Mouse (Mus musculus): ENCODE measurements around the gene Zc3h18. TPM values are rescaled to one million over a fixed set of nuclear protein-coding genes. Genes with fewer than 3 reads are reported as not detected.
A peak's percentile ranks its signal among the peaks of the same experiment; 100 is the strongest.

Zc3h18 gene
- polyA plus RNA-seq, 1 experiment from 2014 or later, result 17.7 TPM

- no peaks in the 10 kb centered on the region for H3K9me3 ChIP-seq (ENCODE audit: control insufficient read depth, low read length)
- H3K9ac ChIP-seq (ENCODE audit: low read length), result no peak overlapping the region
- H3K4me3 ChIP-seq (ENCODE audit: control insufficient read depth in 1 of 2, insufficient read depth in 1 of 2, low read depth in 1 of 2, low read length in 2 of 2), result no peak overlapping the region
- H3K4me2 ChIP-seq (ENCODE audit: low read length), result peak overlapping the region; percentile 7; the same call in 1 of the 2 replicates
- H3K36me3 ChIP-seq (ENCODE audit: control insufficient read depth, insufficient read depth, low read length), result no peaks in the 10 kb centered on the region
- H3K27me3 ChIP-seq (ENCODE audit: control insufficient read depth, insufficient read depth, low read length), result no peaks in the 10 kb centered on the region
- peaks cover 23 to 31% of the 10 kb centered on the region in 2 experiments for H3K4me1 ChIP-seq (ENCODE audit: control insufficient read depth in 2 of 2, insufficient read depth in 2 of 2, low read length in 2 of 2)
- peak; percentile 37 for ATAC-seq (ENCODE audit: insufficient number of reproducible peaks, insufficient read depth, low FRiP score, low read depth)
- 49% methylated on average over 10 of the region's 10 CpGs for WGBS
- H3K27ac ChIP-seq (replicated peaks in 1 of 2; ENCODE audit: control insufficient read depth in 1 of 2, insufficient read depth in 1 of 2, low read depth in 2 of 2, low read length in 2 of 2), result peak overlapping the region in 1 of 2 experiments; percentile 89; a peak in 3 of 4 replicates
These were observed 75.7 kb downstream of the Zc3h18 start for GRCm38 (mm10) chr8:122452154-122452553.

- ATAC-seq (ENCODE audit: insufficient number of reproducible peaks, insufficient read depth, low FRiP score, low read depth), result no peak
- Histone ChIP-seq H3K27me3 (ENCODE audit: control insufficient read depth, insufficient read depth, low read length) (peaks cover 6% of the 10 kb centered on the region; the same call in 1 of the 2 replicates), H3K4me1 (ENCODE audit: control insufficient read depth in 2 of 2, insufficient read depth in 2 of 2, low read length in 2 of 2) (peaks cover 23 to 35% of the 10 kb centered on the region in 2 experiments), H3K9me3 (ENCODE audit: control insufficient read depth, low read length) (no peaks in the 10 kb centered on the region), H3K27ac (replicated peaks in 1 of 2; ENCODE audit: control insufficient read depth in 1 of 2, insufficient read depth in 1 of 2, low read depth in 2 of 2, low read length in 2 of 2) (no peak overlapping the region), H3K9ac (ENCODE audit: low read length) (no peak overlapping the region), H3K36me3 (ENCODE audit: control insufficient read depth, insufficient read depth, low read length) (no peaks in the 10 kb centered on the region), H3K4me2 (ENCODE audit: low read length) (no peak overlapping the region), H3K4me3 (ENCODE audit: control insufficient read depth in 1 of 2, insufficient read depth in 1 of 2, low read depth in 1 of 2, low read length in 2 of 2) (no peak overlapping the region)
- 87% methylated on average over 6 of the region's 6 CpGs for WGBS
These were observed 78.0 kb downstream of the Zc3h18 start for GRCm38 (mm10) chr8:122454409-122454808.

GRCm38 (mm10) chr8:122457171-122457570, 80.8 kb downstream of the Zc3h18 start:
- ATAC-seq (ENCODE audit: insufficient number of reproducible peaks, insufficient read depth, low FRiP score, low read depth), result no peak
- peaks cover 28 to 35% of the 10 kb centered on the region in 2 experiments for H3K4me1 ChIP-seq (ENCODE audit: control insufficient read depth in 2 of 2, insufficient read depth in 2 of 2, low read length in 2 of 2)
- peaks cover 19% of the 10 kb centered on the region for H3K27me3 ChIP-seq (ENCODE audit: control insufficient read depth, insufficient read depth, low read length)
- H3K4me3 ChIP-seq (ENCODE audit: control insufficient read depth in 1 of 2, insufficient read depth in 1 of 2, low read depth in 1 of 2, low read length in 2 of 2), result no peak overlapping the region
- no peak overlapping the region for H3K27ac ChIP-seq (replicated peaks in 1 of 2; ENCODE audit: control insufficient read depth in 1 of 2, insufficient read depth in 1 of 2, low read depth in 2 of 2, low read length in 2 of 2)
- WGBS, result 66% methylated on average over 11 of the region's 11 CpGs
- no peak overlapping the region for H3K4me2 ChIP-seq (ENCODE audit: low read length)
- 0 out of 2 replicates have a peak overlapping the region, but pooled peaks have one; percentile 11 for H3K9ac ChIP-seq (ENCODE audit: low read length)
- H3K36me3 ChIP-seq (ENCODE audit: control insufficient read depth, insufficient read depth, low read length), result no peaks in the 10 kb centered on the region
- H3K9me3 ChIP-seq (ENCODE audit: control insufficient read depth, low read length), result no peaks in the 10 kb centered on the region

GRCm38 (mm10) chr8:122459218-122459900, 83.0 kb downstream of the Zc3h18 start:
- no peak for ATAC-seq (ENCODE audit: insufficient number of reproducible peaks, insufficient read depth, low FRiP score, low read depth)
- Histone ChIP-seq H3K27me3 (ENCODE audit: control insufficient read depth, insufficient read depth, low read length) (peaks cover 19% of the 10 kb centered on the region), H3K4me3 (ENCODE audit: control insufficient read depth in 1 of 2, insufficient read depth in 1 of 2, low read depth in 1 of 2, low read length in 2 of 2) (no peak overlapping the region), H3K4me2 (ENCODE audit: low read length) (peak overlapping the region; percentile 81), H3K27ac (replicated peaks in 1 of 2; ENCODE audit: control insufficient read depth in 1 of 2, insufficient read depth in 1 of 2, low read depth in 2 of 2, low read length in 2 of 2) (no peak overlapping the region), H3K36me3 (ENCODE audit: control insufficient read depth, insufficient read depth, low read length) (no peaks in the 10 kb centered on the region), H3K9ac (ENCODE audit: low read length) (0 out of 2 replicates have a peak overlapping the region, but pooled peaks have one; percentile 64), H3K4me1 (ENCODE audit: control insufficient read depth in 2 of 2, insufficient read depth in 2 of 2, low read length in 2 of 2) (peaks cover 33% of the 10 kb centered on the region in 2 experiments), H3K9me3 (ENCODE audit: control insufficient read depth, low read length) (no peaks in the 10 kb centered on the region)
- WGBS, result 63% methylated on average over 5 of the region's 6 CpGs

GRCm38 (mm10) chr8:122459990-122460389, 83.6 kb downstream of the Zc3h18 start:
- H3K4me3 ChIP-seq (ENCODE audit: control insufficient read depth in 1 of 2, insufficient read depth in 1 of 2, low read depth in 1 of 2, low read length in 2 of 2), result peak overlapping the region; percentile 38 to 42
- peak overlapping the region; percentile 64 for H3K9ac ChIP-seq (ENCODE audit: low read length)
- H3K9me3 ChIP-seq (ENCODE audit: control insufficient read depth, low read length), result no peaks in the 10 kb centered on the region
- WGBS, result 22% methylated on average over 7 of the region's 7 CpGs
- H3K4me2 ChIP-seq (ENCODE audit: low read length), result peak overlapping the region; percentile 81
- H3K27me3 ChIP-seq (ENCODE audit: control insufficient read depth, insufficient read depth, low read length), result peaks cover 19% of the 10 kb centered on the region
- peaks cover 33% of the 10 kb centered on the region in 2 experiments for H3K4me1 ChIP-seq (ENCODE audit: control insufficient read depth in 2 of 2, insufficient read depth in 2 of 2, low read length in 2 of 2)
- H3K27ac ChIP-seq (replicated peaks in 1 of 2; ENCODE audit: control insufficient read depth in 1 of 2, insufficient read depth in 1 of 2, low read depth in 2 of 2, low read length in 2 of 2), result no peak overlapping the region
- ATAC-seq (ENCODE audit: insufficient number of reproducible peaks, insufficient read depth, low FRiP score, low read depth), result no peak
- no peaks in the 10 kb centered on the region for H3K36me3 ChIP-seq (ENCODE audit: control insufficient read depth, insufficient read depth, low read length)

- Histone ChIP-seq H3K27me3 (ENCODE audit: control insufficient read depth, insufficient read depth, low read length) (peaks cover 19% of the 10 kb centered on the region), H3K9me3 (ENCODE audit: control insufficient read depth, low read length) (no peaks in the 10 kb centered on the region), H3K4me3 (ENCODE audit: control insufficient read depth in 1 of 2, insufficient read depth in 1 of 2, low read depth in 1 of 2, low read length in 2 of 2) (peak within 1 kb of the TSS; percentile 38 to 42), H3K27ac (replicated peaks in 1 of 2; ENCODE audit: control insufficient read depth in 1 of 2, insufficient read depth in 1 of 2, low read depth in 2 of 2, low read length in 2 of 2) (no peak within 1 kb of the TSS), H3K36me3 (ENCODE audit: control insufficient read depth, insufficient read depth, low read length) (peaks cover 7% of the 10 kb centered on the region), H3K9ac (ENCODE audit: low read length) (peak within 1 kb of the TSS; percentile 64), H3K4me2 (ENCODE audit: low read length) (peak within 1 kb of the TSS; percentile 81), H3K4me1 (ENCODE audit: control insufficient read depth in 2 of 2, insufficient read depth in 2 of 2, low read length in 2 of 2) (peaks cover 33% of the 10 kb centered on the region in 2 experiments)
- ATAC-seq (ENCODE audit: insufficient number of reproducible peaks, insufficient read depth, low FRiP score, low read depth), result peak; percentile 40
- WGBS, result 4% methylated on average over 55 of the region's 56 CpGs
These were observed 84.4 kb downstream of the Zc3h18 start, which contains the start of gene Snai3 for GRCm38 (mm10) chr8:122460524-122461472. TSS of gene Snai3 (minus strand) at chr8:122460733.

GRCm38 (mm10) chr8:122461473-122462148, 85.2 kb downstream of the Zc3h18 start:
- 63% methylated on average over 11 of the region's 11 CpGs for WGBS
- H3K9me3 ChIP-seq (ENCODE audit: control insufficient read depth, low read length), result no peaks in the 10 kb centered on the region
- H3K36me3 ChIP-seq (ENCODE audit: control insufficient read depth, insufficient read depth, low read length), result peaks cover 15% of the 10 kb centered on the region
- H3K27ac ChIP-seq (replicated peaks in 1 of 2; ENCODE audit: control insufficient read depth in 1 of 2, insufficient read depth in 1 of 2, low read depth in 2 of 2, low read length in 2 of 2), result no peak overlapping the region
- H3K27me3 ChIP-seq (ENCODE audit: control insufficient read depth, insufficient read depth, low read length), result peaks cover 19% of the 10 kb centered on the region
- peaks cover 33% of the 10 kb centered on the region in 2 experiments for H3K4me1 ChIP-seq (ENCODE audit: control insufficient read depth in 2 of 2, insufficient read depth in 2 of 2, low read length in 2 of 2)
- no peak overlapping the region for H3K9ac ChIP-seq (ENCODE audit: low read length)
- ATAC-seq (ENCODE audit: insufficient number of reproducible peaks, insufficient read depth, low FRiP score, low read depth), result no peak
- H3K4me2 ChIP-seq (ENCODE audit: low read length), result no peak overlapping the region
- no peak overlapping the region for H3K4me3 ChIP-seq (ENCODE audit: control insufficient read depth in 1 of 2, insufficient read depth in 1 of 2, low read depth in 1 of 2, low read length in 2 of 2)

All from heart, embryonic 14.5 days (tissue).